Mouse (Mus musculus): ENCODE results near the gene Vti1a. TPM values are rescaled to one million over a fixed set of nuclear protein-coding genes. Genes with fewer than 3 reads are reported as not detected.

Vti1a gene
- polyA plus RNA-seq, 1 experiment from 2014 or later, result 17.9 TPM

DNA sequence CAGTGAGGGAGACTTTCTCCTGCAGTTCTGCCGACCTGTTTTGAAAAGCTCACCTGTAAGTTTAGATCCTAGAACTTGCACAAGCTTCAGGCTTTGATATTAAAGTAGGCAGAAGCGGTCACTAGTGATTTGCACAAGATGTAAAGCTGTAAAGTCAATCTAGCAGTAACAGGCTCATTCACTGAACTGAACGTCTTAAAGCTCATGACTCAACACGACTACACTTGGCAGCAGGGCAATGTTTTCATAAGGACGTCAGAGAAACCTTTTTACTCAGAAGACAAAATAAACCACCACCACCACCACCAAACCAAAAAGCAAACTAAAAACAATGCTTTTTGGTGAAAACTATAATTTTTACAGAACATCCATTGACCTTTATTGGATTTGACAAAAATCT lies 18.1 kb upstream of the Vti1a start:
- no peak overlapping the region for H3K4me3 ChIP-seq (ENCODE audit: low read depth, low read length)
- ATAC-seq (no peak), DNase-seq (ENCODE audit: low spot score) (no peak)
- no peaks in the 10 kb centered on the region for H3K9me3 ChIP-seq (ENCODE audit: low read length)
- 56% methylated on average over 5 of the region's 5 CpGs for WGBS
- peaks cover 44% of the 10 kb centered on the region; the same call in 1 of the 2 replicates for H3K36me3 ChIP-seq (ENCODE audit: insufficient read depth, low read length)
- H3K27me3 ChIP-seq (replicated peaks; ENCODE audit: insufficient read depth, low read length), result no peaks in the 10 kb centered on the region
- no peak overlapping the region for H3K4me2 ChIP-seq (replicated peaks; ENCODE audit: low read depth, low read length)
- H3K4me1 ChIP-seq (ENCODE audit: insufficient read depth, low read depth, low read length), result no peaks in the 10 kb centered on the region
- TF ChIP-seq CTCF (IDR thresholded peaks at IDR 0.05), result no peak
- no peak for TF ChIP-seq EP300 (IDR thresholded peaks at IDR 0.05)
- H3K9ac ChIP-seq (replicated peaks; ENCODE audit: low read depth), result no peak overlapping the region
- no peak overlapping the region for H3K27ac ChIP-seq (ENCODE audit: low read length)

DNA sequence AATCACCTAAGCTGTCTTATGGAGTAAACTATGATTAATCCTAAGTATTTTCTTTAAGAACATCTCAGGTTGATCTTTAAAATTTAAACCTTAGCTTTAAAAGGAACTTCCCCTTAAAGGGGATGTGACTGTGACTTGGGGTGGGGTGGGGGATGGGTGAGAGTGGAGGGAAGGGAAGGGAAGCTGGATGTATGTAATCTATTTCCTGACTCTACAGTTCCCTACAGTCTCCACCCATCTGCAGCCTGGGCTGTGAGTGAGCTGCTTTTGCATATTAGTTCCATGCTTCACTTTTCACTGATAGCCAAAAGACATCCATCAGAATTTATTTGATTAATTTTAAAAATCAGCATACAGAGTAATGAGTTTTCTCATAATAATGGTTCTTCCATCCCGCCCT lies 16.7 kb upstream of the Vti1a start:
- Histone ChIP-seq H3K4me2 (replicated peaks; ENCODE audit: low read depth, low read length) (no peak overlapping the region), H3K4me1 (ENCODE audit: insufficient read depth, low read depth, low read length) (no peaks in the 10 kb centered on the region), H3K9me3 (ENCODE audit: low read length) (no peaks in the 10 kb centered on the region), H3K9ac (replicated peaks; ENCODE audit: low read depth) (no peak overlapping the region), H3K36me3 (ENCODE audit: insufficient read depth, low read length) (peaks cover 48% of the 10 kb centered on the region; the same call in 1 of the 2 replicates), H3K4me3 (ENCODE audit: low read depth, low read length) (no peak overlapping the region), H3K27me3 (replicated peaks; ENCODE audit: insufficient read depth, low read length) (no peaks in the 10 kb centered on the region), H3K27ac (ENCODE audit: low read length) (no peak overlapping the region)
- no peak for ATAC-seq
- no peak for DNase-seq (ENCODE audit: low spot score)
- no peak for TF ChIP-seq CTCF (IDR thresholded peaks at IDR 0.05)
- TF ChIP-seq EP300 (IDR thresholded peaks at IDR 0.05), result no peak
- WGBS, result 87% methylated on average over 1 of the region's 1 CpGs

GRCm38 (mm10) chr19:55300525-55300924 lies 15.6 kb upstream of the Vti1a start:
- no peaks in the 10 kb centered on the region for H3K27me3 ChIP-seq (replicated peaks; ENCODE audit: insufficient read depth, low read length)
- H3K9ac ChIP-seq (replicated peaks; ENCODE audit: low read depth), result no peak overlapping the region
- TF ChIP-seq EP300 (IDR thresholded peaks at IDR 0.05), result no peak
- TF ChIP-seq CTCF (IDR thresholded peaks at IDR 0.05), result no peak
- H3K4me2 ChIP-seq (replicated peaks; ENCODE audit: low read depth, low read length), result no peak overlapping the region
- no peak overlapping the region for H3K27ac ChIP-seq (ENCODE audit: low read length)
- WGBS, result 63% methylated on average over 3 of the region's 3 CpGs
- ATAC-seq (no peak), DNase-seq (ENCODE audit: low spot score) (no peak)
- H3K4me3 ChIP-seq (ENCODE audit: low read depth, low read length), result no peak overlapping the region
- H3K9me3 ChIP-seq (ENCODE audit: low read length), result no peaks in the 10 kb centered on the region
- no peaks in the 10 kb centered on the region for H3K4me1 ChIP-seq (ENCODE audit: insufficient read depth, low read depth, low read length)
- peaks cover 40% of the 10 kb centered on the region; the same call in 1 of the 2 replicates for H3K36me3 ChIP-seq (ENCODE audit: insufficient read depth, low read length)

DNA sequence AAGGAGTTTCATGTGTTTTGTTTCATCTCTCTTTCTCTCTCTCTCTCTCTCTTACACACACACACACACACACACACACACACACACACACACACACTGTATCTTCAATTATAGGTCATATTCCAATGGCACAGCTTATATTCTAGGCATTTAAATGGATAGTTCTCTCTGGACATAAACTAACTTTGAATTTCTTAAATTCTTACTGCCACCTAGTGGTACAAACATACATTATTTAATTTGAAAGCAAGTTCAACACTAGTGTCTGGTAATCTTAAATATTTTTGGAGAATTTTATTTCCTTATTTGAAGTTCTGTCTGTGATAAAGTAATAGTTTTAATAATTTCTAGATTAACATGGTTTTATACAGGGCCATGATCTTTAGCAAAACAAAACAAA lies 11.1 kb upstream of the Vti1a start:
- no peak overlapping the region for H3K4me2 ChIP-seq (replicated peaks; ENCODE audit: low read depth, low read length)
- H3K9me3 ChIP-seq (ENCODE audit: low read length), result no peaks in the 10 kb centered on the region
- H3K4me1 ChIP-seq (ENCODE audit: insufficient read depth, low read depth, low read length), result no peaks in the 10 kb centered on the region
- peaks cover 38% of the 10 kb centered on the region for H3K36me3 ChIP-seq (ENCODE audit: insufficient read depth, low read length)
- DNase-seq (ENCODE audit: low spot score) (peak; percentile 76), ATAC-seq (no peak)
- TF ChIP-seq CTCF (IDR thresholded peaks at IDR 0.05) (peak; percentile 55), EP300 (IDR thresholded peaks at IDR 0.05) (no peak)
- no peak overlapping the region for H3K4me3 ChIP-seq (ENCODE audit: low read depth, low read length)
- H3K27me3 ChIP-seq (replicated peaks; ENCODE audit: insufficient read depth, low read length), result no peaks in the 10 kb centered on the region
- no peak overlapping the region for H3K27ac ChIP-seq (ENCODE audit: low read length)
- H3K9ac ChIP-seq (replicated peaks; ENCODE audit: low read depth), result no peak overlapping the region

GRCm38 (mm10) chr19:55311874-55312273 lies 4.2 kb upstream of the Vti1a start:
- Histone ChIP-seq H3K4me1 (ENCODE audit: insufficient read depth, low read depth, low read length) (no peaks in the 10 kb centered on the region), H3K9me3 (ENCODE audit: low read length) (no peaks in the 10 kb centered on the region), H3K4me2 (replicated peaks; ENCODE audit: low read depth, low read length) (no peak overlapping the region), H3K36me3 (ENCODE audit: insufficient read depth, low read length) (peaks cover 24% of the 10 kb centered on the region), H3K27me3 (replicated peaks; ENCODE audit: insufficient read depth, low read length) (no peaks in the 10 kb centered on the region), H3K27ac (ENCODE audit: low read length) (no peak overlapping the region), H3K4me3 (ENCODE audit: low read depth, low read length) (no peak overlapping the region), H3K9ac (replicated peaks; ENCODE audit: low read depth) (no peak overlapping the region)
- ATAC-seq (no peak), DNase-seq (ENCODE audit: low spot score) (no peak)
- no peak for TF ChIP-seq CTCF (IDR thresholded peaks at IDR 0.05)
- TF ChIP-seq EP300 (IDR thresholded peaks at IDR 0.05), result no peak
- 85% methylated on average over 8 of the region's 8 CpGs for WGBS

GRCm38 (mm10) chr19:55313649-55314048 lies 2.4 kb upstream of the Vti1a start:
- H3K36me3 ChIP-seq (ENCODE audit: insufficient read depth, low read length), result peaks cover 20% of the 10 kb centered on the region; the same call in 1 of the 2 replicates

More at GRCm38 (mm10) chr19:55313649-55314048, 2.4 kb upstream of the Vti1a start:
- no peak overlapping the region for H3K4me3 ChIP-seq (ENCODE audit: low read depth, low read length)
- WGBS, result 74% methylated on average over 2 of the region's 2 CpGs
- TF ChIP-seq CTCF (IDR thresholded peaks at IDR 0.05), result no peak
- TF ChIP-seq EP300 (IDR thresholded peaks at IDR 0.05), result no peak
- no peak overlapping the region for H3K4me2 ChIP-seq (replicated peaks; ENCODE audit: low read depth, low read length)
- H3K9ac ChIP-seq (replicated peaks; ENCODE audit: low read depth), result no peak overlapping the region
- H3K9me3 ChIP-seq (ENCODE audit: low read length), result no peaks in the 10 kb centered on the region
- no peak overlapping the region for H3K27ac ChIP-seq (ENCODE audit: low read length)
- no peaks in the 10 kb centered on the region for H3K27me3 ChIP-seq (replicated peaks; ENCODE audit: insufficient read depth, low read length)
- ATAC-seq (no peak), DNase-seq (ENCODE audit: low spot score) (no peak)
- H3K4me1 ChIP-seq (ENCODE audit: insufficient read depth, low read depth, low read length), result no peaks in the 10 kb centered on the region

Data from lung, postnatal 0 days (tissue).